Mouse (Mus musculus): ENCODE data around the gene Mfsd12. TPM values are rescaled to one million over a fixed set of nuclear protein-coding genes. Genes with fewer than 3 reads are reported as not detected.

Mfsd12 gene
- polyA plus RNA-seq, 1 experiment from 2014 or later: 11.5 TPM

- 57% methylated on average over 13 of the region's 13 CpGs for WGBS
- no peak for ATAC-seq (replicated peaks; ENCODE audit: low FRiP score)
- Histone ChIP-seq H3K27ac (peak overlapping the region; percentile 84), H3K4me2 (peak overlapping the region; percentile 37), H3K9ac (no peak overlapping the region), H3K36me3 (peaks cover 60% of the 10 kb centered on the region), H3K9me3 (replicated peaks) (no peaks in the 10 kb centered on the region), H3K4me1 (peaks cover 92% of the 10 kb centered on the region), H3K27me3 (no peaks in the 10 kb centered on the region), H3K4me3 (replicated peaks) (no peak overlapping the region)
These were observed 51.1 kb downstream of the Mfsd12 start for GRCm38 (mm10) chr10:81408424-81408729.

GRCm38 (mm10) chr10:81408871-81409291, 51.6 kb downstream of the Mfsd12 start:
- Histone ChIP-seq H3K9ac (0 out of 2 replicates have a peak overlapping the region, but pooled peaks have one; percentile 8), H3K4me1 (peaks cover 92% of the 10 kb centered on the region), H3K27me3 (no peaks in the 10 kb centered on the region), H3K27ac (peak overlapping the region; percentile 84), H3K4me3 (replicated peaks) (no peak overlapping the region), H3K4me2 (peak overlapping the region; percentile 37; the same call in 1 of the 2 replicates), H3K36me3 (peaks cover 57% of the 10 kb centered on the region), H3K9me3 (replicated peaks) (no peaks in the 10 kb centered on the region)
- ATAC-seq (replicated peaks; ENCODE audit: low FRiP score): peak; percentile 34
- 21% methylated on average over 9 of the region's 9 CpGs for WGBS

- Histone ChIP-seq H3K4me1 (peaks cover 92% of the 10 kb centered on the region), H3K9ac (0 out of 2 replicates have a peak overlapping the region, but pooled peaks have one; percentile 8), H3K4me2 (peak overlapping the region; percentile 37), H3K4me3 (replicated peaks) (peak overlapping the region; percentile 10; the same call in 1 of the 2 replicates), H3K9me3 (replicated peaks) (no peaks in the 10 kb centered on the region), H3K27ac (peak overlapping the region; percentile 84), H3K36me3 (peaks cover 52% of the 10 kb centered on the region), H3K27me3 (no peaks in the 10 kb centered on the region)
- 22% methylated on average over 8 of the region's 8 CpGs for WGBS
- no peak for ATAC-seq (replicated peaks; ENCODE audit: low FRiP score)
These were observed 52.0 kb downstream of the Mfsd12 start for GRCm38 (mm10) chr10:81409330-81409729.

GRCm38 (mm10) chr10:81410350-81410749, 53.1 kb downstream of the Mfsd12 start:
- Histone ChIP-seq H3K4me2 (peak overlapping the region; percentile 37), H3K36me3 (peaks cover 43% of the 10 kb centered on the region), H3K9ac (no peak overlapping the region), H3K9me3 (replicated peaks) (no peaks in the 10 kb centered on the region), H3K27me3 (no peaks in the 10 kb centered on the region), H3K4me3 (replicated peaks) (no peak overlapping the region), H3K27ac (peak overlapping the region; percentile 84), H3K4me1 (peaks cover 95% of the 10 kb centered on the region)
- no peak for ATAC-seq (replicated peaks; ENCODE audit: low FRiP score)
- WGBS: 59% methylated on average over 4 of the region's 4 CpGs

- Histone ChIP-seq H3K36me3 (peaks cover 37% of the 10 kb centered on the region), H3K4me2 (peak overlapping the region; percentile 37), H3K9ac (no peak overlapping the region), H3K4me3 (replicated peaks) (no peak overlapping the region), H3K4me1 (peaks cover 97% of the 10 kb centered on the region), H3K27me3 (no peaks in the 10 kb centered on the region), H3K9me3 (replicated peaks) (no peaks in the 10 kb centered on the region), H3K27ac (peak overlapping the region; percentile 84)
- no peak for ATAC-seq (replicated peaks; ENCODE audit: low FRiP score)
- WGBS: 49% methylated on average over 9 of the region's 9 CpGs
These were observed 53.7 kb downstream of the Mfsd12 start for GRCm38 (mm10) chr10:81410981-81411380.

GRCm38 (mm10) chr10:81411471-81412400, 54.4 kb downstream of the Mfsd12 start:
- ATAC-seq (replicated peaks; ENCODE audit: low FRiP score): no peak
- WGBS: 56% methylated on average over 18 of the region's 18 CpGs
- 0 out of 2 replicates have a peak overlapping the region, but pooled peaks have one; percentile 15 for H3K4me2 ChIP-seq
- H3K9ac ChIP-seq: no peak overlapping the region
- H3K27me3 ChIP-seq: no peaks in the 10 kb centered on the region
- peaks cover 29% of the 10 kb centered on the region for H3K36me3 ChIP-seq
- peaks cover 100% of the 10 kb centered on the region for H3K4me1 ChIP-seq
- no peaks in the 10 kb centered on the region for H3K9me3 ChIP-seq (replicated peaks)
- no peak overlapping the region for H3K4me3 ChIP-seq (replicated peaks)
- H3K27ac ChIP-seq: peak overlapping the region; percentile 84

GRCm38 (mm10) chr10:81412586-81413309, 55.5 kb downstream of the Mfsd12 start:
- H3K4me3 ChIP-seq (replicated peaks): no peak overlapping the region
- WGBS: 80% methylated on average over 16 of the region's 16 CpGs
- no peaks in the 10 kb centered on the region for H3K27me3 ChIP-seq
- H3K36me3 ChIP-seq: peaks cover 22% of the 10 kb centered on the region
- H3K9me3 ChIP-seq (replicated peaks): no peaks in the 10 kb centered on the region
- H3K27ac ChIP-seq: peak overlapping the region; percentile 84
- peaks cover 100% of the 10 kb centered on the region for H3K4me1 ChIP-seq
- ATAC-seq (replicated peaks; ENCODE audit: low FRiP score): no peak
- no peak overlapping the region for H3K9ac ChIP-seq
- no peak overlapping the region for H3K4me2 ChIP-seq

- 31% methylated on average over 26 of the region's 26 CpGs for WGBS
- no peaks in the 10 kb centered on the region for H3K9me3 ChIP-seq (replicated peaks)
- H3K9ac ChIP-seq: 0 out of 2 replicates have a peak overlapping the region, but pooled peaks have one; percentile 15
- H3K36me3 ChIP-seq: peaks cover 14% of the 10 kb centered on the region
- H3K4me2 ChIP-seq: peak overlapping the region; percentile 46
- H3K4me3 ChIP-seq (replicated peaks): peak overlapping the region; percentile 20
- peak; percentile 16; the same call in 1 of the 2 replicates for ATAC-seq (replicated peaks; ENCODE audit: low FRiP score)
- H3K4me1 ChIP-seq: peaks cover 100% of the 10 kb centered on the region
- no peaks in the 10 kb centered on the region for H3K27me3 ChIP-seq
- H3K27ac ChIP-seq: peak overlapping the region; percentile 84
These were observed 56.3 kb downstream of the Mfsd12 start for GRCm38 (mm10) chr10:81413310-81414261.

GRCm38 (mm10) chr10:81414682-81415081, 57.4 kb downstream of the Mfsd12 start:
- Histone ChIP-seq H3K27me3 (no peaks in the 10 kb centered on the region), H3K4me1 (peaks cover 100% of the 10 kb centered on the region), H3K4me3 (replicated peaks) (no peak overlapping the region), H3K27ac (peak overlapping the region; percentile 84; the same call in 1 of the 2 replicates), H3K9me3 (replicated peaks) (no peaks in the 10 kb centered on the region), H3K9ac (no peak overlapping the region), H3K36me3 (peaks cover 19% of the 10 kb centered on the region), H3K4me2 (no peak overlapping the region)
- ATAC-seq (replicated peaks; ENCODE audit: low FRiP score): no peak

GRCm38 (mm10) chr10:81415146-81415545, 57.9 kb downstream of the Mfsd12 start:
- no peaks in the 10 kb centered on the region for H3K27me3 ChIP-seq
- H3K9me3 ChIP-seq (replicated peaks): no peaks in the 10 kb centered on the region
- H3K4me2 ChIP-seq: no peak overlapping the region
- ATAC-seq (replicated peaks; ENCODE audit: low FRiP score): no peak
- H3K4me3 ChIP-seq (replicated peaks): no peak overlapping the region
- H3K36me3 ChIP-seq: peaks cover 23% of the 10 kb centered on the region
- H3K27ac ChIP-seq: 0 out of 2 replicates have a peak overlapping the region, but pooled peaks have one; percentile 86
- peaks cover 99% of the 10 kb centered on the region for H3K4me1 ChIP-seq
- 79% methylated on average over 5 of the region's 5 CpGs for WGBS
- peak overlapping the region; percentile 18; the same call in 1 of the 2 replicates for H3K9ac ChIP-seq

Measured in kidney, embryonic 15.5 days (tissue).